Mouse (Mus musculus) embryonic facial prominence, embryonic 14.5 days (tissue): Measurements from ENCODE around the gene Adamts6. TPM values are rescaled to one million over a fixed set of nuclear protein-coding genes. Genes with fewer than 3 reads are reported as not detected.

Experiments used
- ATAC-seq: fragments of 200-750 bp; cut with Nextera tagmentation; 2 replicates; pipeline ENCODE4 v1.8.0; 2017; ENCODE audit warnings: low read depth, moderate number of reproducible peaks, moderate TSS enrichment
- DNase-seq: peaks from one replicate; pipeline ENCODE4 v3.0.0-alpha.2; 2015; ENCODE audit warnings: low spot score
- H3K27ac ChIP-seq: fragments of 300-500 bp; sonication (generic); replicated peaks from 2 replicates; pipeline ENCODE4 v1.5.1; 2014; ENCODE audit warnings: low read depth, mild to moderate bottlenecking, low read length, moderate library complexity
- H3K27me3 ChIP-seq: fragments of 300-500 bp; sonication (generic); replicated peaks from 2 replicates; pipeline ENCODE4 v1.6.1; 2014; ENCODE audit warnings: low read length; ENCODE audit not compliant: control insufficient read depth, insufficient read depth
- H3K36me3 ChIP-seq: fragments of 300-500 bp; sonication (generic); 2 replicates; pipeline ENCODE4 v1.6.1; 2014; ENCODE audit warnings: low read length, mixed read lengths; ENCODE audit not compliant: control insufficient read depth, insufficient read depth
- H3K4me1 ChIP-seq: fragments of 300-500 bp; sonication (generic); 2 replicates; pipeline ENCODE4 v1.6.1; 2014; ENCODE audit warnings: antibody characterized with exemption, low read length; ENCODE audit not compliant: control insufficient read depth, insufficient read depth
- H3K4me2 ChIP-seq: fragments of 300-500 bp; sonication (generic); 2 replicates; pipeline ENCODE4 v1.6.1; 2014; ENCODE audit warnings: low read depth, mild to moderate bottlenecking, low read length, moderate library complexity, mixed read lengths
- H3K4me3 ChIP-seq: fragments of 300-500 bp; sonication (generic); 2 replicates; pipeline ENCODE4 v1.5.1; 2014; ENCODE audit warnings: low read depth, mild to moderate bottlenecking, low read length
- H3K9ac ChIP-seq: fragments of 300-500 bp; sonication (generic); 2 replicates; pipeline ENCODE4 v1.6.1; 2014; ENCODE audit warnings: low read depth, mild to moderate bottlenecking, low read length, moderate library complexity, mixed read lengths
- H3K9me3 ChIP-seq: fragments of 300-500 bp; sonication (generic); 2 replicates; pipeline ENCODE4 v1.6.1; 2016; ENCODE audit warnings: low read length; ENCODE audit not compliant: control insufficient read depth
- WGBS: fragments of 180-500 bp; shearing (Covaris S2); extraction: QIAGEN DNeasy Blood & Tissue Kit; methylation state at CpG from one replicate; pipeline ENCODE4 v1.1.7; 2014; 5-methylcytosine and 5-hydroxymethylcytosine counted together
- polyA plus RNA-seq: library from polyadenylated mRNA; unstranded; fragments of >200 nt; fragmentation: Nextera tagmentation; extraction: Ambion mirVana; gene quantifications from 2 replicates; pipeline ENCODE4 v1.2.1, GENCODE M21; 2014

Adamts6 gene
- polyA plus RNA-seq, 1 experiment from 2014 or later, result 3.1 TPM

DNA sequence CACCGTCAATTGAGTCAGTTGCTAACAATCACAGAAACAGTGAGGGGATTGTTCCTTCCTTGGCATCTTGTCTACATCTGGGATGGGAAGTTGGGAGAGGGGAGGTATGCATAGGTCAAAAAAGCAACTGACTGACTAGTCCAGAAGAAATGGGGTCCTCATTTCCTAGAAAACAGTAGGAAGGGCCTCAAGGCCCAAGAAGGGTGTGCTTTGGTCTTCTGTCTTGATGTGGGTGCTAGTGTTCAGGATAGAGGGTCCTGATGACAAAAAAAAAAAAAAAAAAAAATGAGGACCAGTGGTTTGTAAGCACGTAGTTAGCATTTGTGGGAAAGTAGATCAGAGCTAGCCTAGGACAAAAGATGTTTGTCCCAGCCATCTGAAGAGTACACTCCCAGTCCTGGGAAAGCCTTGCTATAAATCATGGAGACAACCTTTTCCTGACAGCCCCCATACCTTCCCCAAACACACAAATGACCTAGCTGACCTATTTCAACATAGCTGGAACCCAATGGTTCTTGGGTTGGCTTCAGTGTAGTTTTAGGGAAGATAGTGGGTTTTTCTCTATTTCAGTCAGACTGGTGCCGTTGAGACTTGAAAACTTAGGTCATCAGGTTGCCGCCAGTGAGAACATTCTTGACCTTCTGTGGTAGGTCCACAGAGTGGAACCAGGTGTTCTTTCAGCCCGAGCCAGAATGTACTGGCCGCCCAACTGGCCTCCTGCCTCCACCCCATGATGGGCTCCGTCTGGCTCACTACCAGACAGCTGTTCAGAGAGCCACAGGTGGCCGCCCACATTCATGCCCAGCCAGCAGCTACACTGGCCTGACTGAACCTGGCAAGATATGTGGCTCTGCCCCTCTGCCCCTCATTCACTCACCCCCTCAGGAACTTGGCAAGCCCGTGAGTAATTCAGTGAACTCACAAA is 211.7 kb downstream of the Adamts6 start:
- no peaks in the 10 kb centered on the region for H3K4me1 ChIP-seq
- H3K4me3 ChIP-seq, result no peak overlapping the region
- no peaks in the 10 kb centered on the region for H3K27me3 ChIP-seq
- H3K4me2 ChIP-seq, result no peak overlapping the region
- H3K36me3 ChIP-seq, result no peaks in the 10 kb centered on the region
- DNase-seq, result no peak
- no peak overlapping the region for H3K9ac ChIP-seq
- 62% methylated on average over 9 of the region's 9 CpGs for WGBS
- no peak overlapping the region for H3K27ac ChIP-seq
- peak; percentile 33; the same call in 1 of the 2 replicates for ATAC-seq
- H3K9me3 ChIP-seq, result no peaks in the 10 kb centered on the region; the same call in 1 of the 2 replicates

DNA sequence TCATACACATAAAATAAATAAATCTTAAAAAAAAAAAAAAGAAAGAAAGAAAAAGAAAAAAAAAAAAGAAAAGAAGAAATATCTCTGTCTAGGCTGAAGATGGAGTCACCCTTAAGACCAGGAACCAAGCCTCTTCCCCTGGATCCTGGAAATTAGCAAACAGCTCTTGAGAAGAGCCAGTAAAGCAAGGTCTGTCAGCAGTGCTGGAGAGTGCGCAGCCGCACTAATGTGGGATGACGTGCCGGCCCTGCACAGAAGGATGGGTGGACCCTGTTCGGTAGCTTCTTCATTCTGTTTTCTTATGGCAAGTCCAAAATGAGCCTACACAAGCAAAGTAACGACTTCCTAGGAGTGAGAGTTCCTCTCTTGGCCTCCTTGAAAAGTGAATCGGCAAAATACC is 214.8 kb downstream of the Adamts6 start:
- Histone ChIP-seq H3K4me1 (no peaks in the 10 kb centered on the region), H3K4me3 (no peak overlapping the region), H3K27me3 (no peaks in the 10 kb centered on the region), H3K9me3 (no peaks in the 10 kb centered on the region; the same call in 1 of the 2 replicates), H3K36me3 (no peaks in the 10 kb centered on the region), H3K27ac (no peak overlapping the region), H3K4me2 (no peak overlapping the region), H3K9ac (no peak overlapping the region)
- WGBS, result 94% methylated on average over 7 of the region's 7 CpGs
- DNase-seq, result no peak
- ATAC-seq, result no peak

DNA sequence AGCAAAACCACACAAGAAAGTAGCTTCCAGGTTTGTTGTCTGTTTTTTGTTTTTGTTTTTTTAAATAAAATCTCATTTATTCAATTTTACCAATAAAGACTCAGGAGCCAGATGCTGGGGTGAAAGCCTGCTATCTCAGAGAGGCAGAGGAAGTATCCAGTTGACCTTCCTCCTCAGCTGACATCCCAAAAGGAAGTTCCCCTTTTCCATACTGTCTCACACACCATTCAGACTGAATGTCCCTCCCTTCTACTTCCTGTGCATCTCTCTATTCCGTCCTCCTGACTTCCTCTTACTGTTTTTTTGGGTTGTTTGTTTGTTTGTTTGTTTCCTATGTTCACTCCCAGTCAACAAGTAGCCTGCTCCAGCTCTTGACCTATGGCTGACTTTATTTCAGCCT is 216.4 kb downstream of the Adamts6 start:
- WGBS, result 77% methylated on average over 1 of the region's 1 CpGs
- ATAC-seq (no peak), DNase-seq (no peak)
- H3K9ac ChIP-seq, result no peak overlapping the region
- H3K27ac ChIP-seq, result no peak overlapping the region
- H3K4me2 ChIP-seq, result no peak overlapping the region
- no peaks in the 10 kb centered on the region for H3K36me3 ChIP-seq
- no peak overlapping the region for H3K4me3 ChIP-seq
- H3K4me1 ChIP-seq, result no peaks in the 10 kb centered on the region
- no peaks in the 10 kb centered on the region for H3K27me3 ChIP-seq
- no peaks in the 10 kb centered on the region; the same call in 1 of the 2 replicates for H3K9me3 ChIP-seq

DNA sequence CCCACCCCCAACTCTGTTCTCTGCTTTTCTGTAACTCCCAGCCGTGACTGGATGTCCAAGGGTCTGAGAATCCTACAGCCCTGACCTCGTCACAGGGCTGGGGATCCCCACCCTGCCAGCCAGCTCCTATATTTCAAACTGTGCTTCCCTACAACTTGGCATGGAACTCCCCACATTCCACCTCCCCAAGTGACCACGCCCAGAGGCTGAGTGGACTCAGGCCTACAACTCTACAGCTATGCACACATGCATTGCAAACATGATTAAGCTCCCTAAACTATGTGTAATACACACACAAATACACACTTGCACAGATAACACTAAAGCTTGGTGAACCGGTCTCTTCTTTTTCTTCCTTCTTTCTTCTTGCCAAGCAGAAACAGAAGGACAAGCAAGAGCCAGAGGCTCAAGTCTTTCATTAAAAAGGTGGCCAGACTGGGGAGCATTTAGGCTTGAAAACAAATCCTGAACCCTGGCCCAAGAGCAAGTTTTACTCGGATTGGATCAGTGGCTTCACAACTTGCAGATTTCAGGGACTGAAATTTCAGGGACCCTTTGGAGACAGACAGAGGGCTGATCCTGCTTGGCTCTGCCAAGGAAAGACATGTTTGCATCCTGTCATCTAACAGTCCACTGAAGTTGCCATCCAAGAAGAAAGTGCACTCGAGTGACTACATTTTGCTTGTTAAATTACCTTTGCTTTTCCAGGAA is 218.7 kb downstream of the Adamts6 start:
- Histone ChIP-seq H3K27ac (no peak overlapping the region), H3K9ac (no peak overlapping the region), H3K4me3 (no peak overlapping the region), H3K9me3 (no peaks in the 10 kb centered on the region), H3K4me2 (no peak overlapping the region), H3K27me3 (no peaks in the 10 kb centered on the region), H3K36me3 (no peaks in the 10 kb centered on the region), H3K4me1 (no peaks in the 10 kb centered on the region)
- DNase-seq (no peak), ATAC-seq (no peak)
- 82% methylated on average over 6 of the region's 6 CpGs for WGBS

GRCm38 (mm10) chr13:104507671-104508070 is 220.0 kb downstream of the Adamts6 start:
- DNase-seq (no peak), ATAC-seq (no peak)
- H3K4me3 ChIP-seq, result no peak overlapping the region
- H3K9me3 ChIP-seq, result no peaks in the 10 kb centered on the region
- H3K4me2 ChIP-seq, result no peak overlapping the region
- 94% methylated on average over 6 of the region's 6 CpGs for WGBS
- no peaks in the 10 kb centered on the region for H3K27me3 ChIP-seq
- no peaks in the 10 kb centered on the region for H3K4me1 ChIP-seq
- no peak overlapping the region for H3K9ac ChIP-seq
- H3K27ac ChIP-seq, result no peak overlapping the region
- no peaks in the 10 kb centered on the region for H3K36me3 ChIP-seq

DNA sequence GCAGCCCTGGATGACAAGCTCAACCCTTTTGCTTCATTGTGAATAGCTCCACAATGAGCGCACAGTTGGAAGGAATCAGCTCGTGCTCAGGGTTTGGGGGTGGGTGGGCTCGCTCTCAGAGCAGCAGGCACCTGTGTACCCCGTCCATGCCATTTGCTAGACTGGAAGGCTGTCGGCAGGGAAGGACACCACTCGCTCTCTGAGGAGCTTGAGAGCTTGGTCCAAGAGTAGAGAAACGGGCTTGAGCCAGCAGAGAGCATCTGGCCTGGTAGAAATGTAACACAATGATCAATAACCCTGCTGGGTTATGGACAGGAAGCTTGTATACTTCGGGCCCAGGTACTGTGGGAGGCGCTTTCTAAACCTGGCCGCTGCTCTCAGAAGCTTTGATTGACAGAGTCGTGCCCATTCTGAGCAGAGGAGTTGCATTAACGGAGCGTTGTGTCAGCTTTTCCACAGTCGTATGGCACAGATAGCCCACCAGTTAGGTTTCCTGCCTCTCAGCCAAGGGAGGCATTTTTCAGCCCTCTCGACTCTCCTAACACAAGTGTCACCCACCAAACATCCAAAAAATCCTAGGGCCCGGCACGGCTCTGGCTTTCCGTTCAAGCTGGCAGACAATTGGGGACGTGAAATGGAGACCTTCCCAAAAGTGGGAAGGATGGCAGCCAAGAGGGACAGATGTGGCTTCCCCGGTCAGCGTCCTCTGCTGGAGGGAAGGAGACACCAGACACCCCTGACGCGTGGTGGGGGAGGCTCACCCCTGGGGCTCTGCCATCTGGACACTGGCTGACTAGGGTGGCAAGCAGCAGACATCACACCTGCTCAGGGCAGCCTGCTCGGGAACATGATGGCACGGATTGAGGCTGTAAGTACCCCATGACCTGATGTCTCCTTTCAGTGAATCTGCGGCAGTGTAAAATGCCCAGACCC is 222.2 kb downstream of the Adamts6 start:
- no peaks in the 10 kb centered on the region for H3K4me1 ChIP-seq
- WGBS, result 77% methylated on average over 26 of the region's 26 CpGs
- no peaks in the 10 kb centered on the region for H3K9me3 ChIP-seq
- H3K36me3 ChIP-seq, result no peaks in the 10 kb centered on the region
- no peak overlapping the region for H3K9ac ChIP-seq
- no peak overlapping the region for H3K27ac ChIP-seq
- no peak overlapping the region for H3K4me2 ChIP-seq
- DNase-seq (no peak), ATAC-seq (peak; percentile 65; the same call in 1 of the 2 replicates)
- no peaks in the 10 kb centered on the region for H3K27me3 ChIP-seq
- no peak overlapping the region for H3K4me3 ChIP-seq

DNA sequence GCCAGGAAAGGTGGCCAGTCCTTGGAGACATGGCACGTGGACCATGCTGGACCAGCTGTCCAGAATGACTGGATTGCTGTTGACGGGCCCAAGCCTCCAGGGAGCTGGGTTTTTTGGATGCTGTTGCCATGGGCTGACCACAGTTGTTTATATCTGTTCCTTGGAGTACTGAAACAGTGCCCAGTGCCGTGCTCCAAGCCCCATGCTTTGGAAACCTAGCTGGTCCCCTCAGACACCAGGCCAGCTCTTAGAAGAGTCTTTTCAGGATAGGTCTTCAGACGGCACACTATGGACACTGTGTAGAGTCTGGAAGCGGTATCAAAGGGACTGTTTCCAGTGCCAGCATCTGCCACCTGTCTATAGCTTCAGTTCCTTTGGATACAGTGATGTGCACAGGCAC is 223.1 kb downstream of the Adamts6 start:
- no peak overlapping the region for H3K4me3 ChIP-seq
- no peaks in the 10 kb centered on the region for H3K36me3 ChIP-seq
- no peak overlapping the region for H3K9ac ChIP-seq
- no peak for ATAC-seq
- WGBS, result 72% methylated on average over 5 of the region's 5 CpGs
- no peaks in the 10 kb centered on the region for H3K9me3 ChIP-seq
- DNase-seq, result no peak
- H3K4me1 ChIP-seq, result no peaks in the 10 kb centered on the region
- H3K27ac ChIP-seq, result no peak overlapping the region
- no peaks in the 10 kb centered on the region for H3K27me3 ChIP-seq
- H3K4me2 ChIP-seq, result no peak overlapping the region

GRCm38 (mm10) chr13:104515054-104515453 is 227.4 kb downstream of the Adamts6 start:
- H3K36me3 ChIP-seq, result no peaks in the 10 kb centered on the region
- no peaks in the 10 kb centered on the region for H3K27me3 ChIP-seq
- no peaks in the 10 kb centered on the region for H3K9me3 ChIP-seq
- ATAC-seq (no peak), DNase-seq (no peak)
- no peak overlapping the region for H3K27ac ChIP-seq
- H3K4me1 ChIP-seq, result peaks cover 17% of the 10 kb centered on the region
- 92% methylated on average over 1 of the region's 1 CpGs for WGBS
- H3K4me2 ChIP-seq, result no peak overlapping the region
- no peak overlapping the region for H3K9ac ChIP-seq
- no peak overlapping the region for H3K4me3 ChIP-seq
